Mouse (Mus musculus): ENCODE data around the gene Hic2. TPM values are rescaled to one million over a fixed set of nuclear protein-coding genes. Genes with fewer than 3 reads are reported as not detected.
A peak's percentile ranks its signal among the peaks of the same experiment; 100 is the strongest.
"Not testable (repeated sequence)": the region's sequence is repeated elsewhere in the genome, so short reads cannot be mapped to it uniquely, and the experiment has no call there.

Gene Hic2
- total RNA-seq, 2 experiments from 2014 or later, result 5.3 to 5.4 TPM

- not testable (repeated sequence) for DNase-seq (ENCODE audit: low spot score in 2 of 2)
- intact Hi-C loops (cut with DNase I), result loop anchor here (5.0 kb wide), 1 partner anchor 46 kb away; the partner anchor contains the start of gene Tmem191c
Measured at GRCm38 (mm10) chr16:17231523-17231922, 1.8 kb upstream of the Hic2 start.

GRCm38 (mm10) chr16:17233702-17234498 is 528 bp downstream of the Hic2 start:
- peak; percentile 39 to 43 for DNase-seq (ENCODE audit: low spot score in 2 of 2)
- intact Hi-C loops (cut with DNase I), result loop anchor here (5.0 kb wide), 1 partner anchor 43 kb away; the partner anchor contains the start of gene Tmem191c

DNA sequence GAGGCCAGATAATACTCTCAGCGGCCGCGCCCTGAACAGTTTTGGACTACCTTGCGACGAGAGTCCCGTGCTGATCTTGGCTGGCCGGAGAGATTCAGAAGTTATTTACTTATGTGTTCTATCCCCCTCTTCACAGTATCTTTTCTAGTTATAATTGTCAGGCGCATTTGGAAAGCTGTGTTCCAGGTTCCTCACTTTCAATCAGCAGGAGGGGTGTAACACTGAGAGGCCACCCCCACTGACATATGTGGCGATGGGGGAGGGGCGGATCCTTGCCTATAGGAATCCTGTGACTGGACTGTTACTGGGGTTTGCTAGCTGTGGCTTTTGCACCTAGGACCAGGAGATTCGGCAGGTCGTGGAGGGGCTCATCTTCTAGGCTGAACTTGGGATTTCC is 1.1 kb downstream of the Hic2 start:
- intact Hi-C loops (cut with DNase I), result loop anchor here (5.0 kb wide), 1 partner anchor 43 kb away; the partner anchor contains the start of gene Tmem191c
- peak; percentile 47 to 60 for DNase-seq (ENCODE audit: low spot score in 2 of 2)

GRCm38 (mm10) chr16:17234916-17235665 is 1.7 kb downstream of the Hic2 start:
- intact Hi-C loops (cut with DNase I), result loop anchor here (5.0 kb wide), 1 partner anchor 42 kb away; the partner anchor contains the start of gene Tmem191c

DNA sequence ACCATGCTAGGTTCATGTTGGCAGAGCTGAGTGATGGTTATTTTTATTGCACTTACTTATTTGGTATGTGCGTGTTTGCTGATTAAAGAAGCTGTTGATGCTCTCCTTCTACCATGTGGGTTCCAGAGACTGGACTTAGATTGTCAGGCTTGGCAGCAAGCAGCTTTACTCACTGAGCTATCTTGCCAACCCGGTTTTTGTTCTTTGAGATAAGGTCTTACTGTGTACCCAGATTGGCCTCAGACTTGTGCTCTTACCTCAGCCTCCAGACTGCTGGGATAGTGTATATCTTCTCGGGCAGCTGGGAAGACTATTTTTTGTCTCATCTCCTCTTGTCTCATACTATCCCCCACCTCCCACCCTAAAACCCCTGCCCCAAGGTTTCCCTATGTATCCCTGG is 4.3 kb downstream of the Hic2 start:
- intact Hi-C loops (cut with DNase I), result no loop called here
- DNase-seq (ENCODE audit: low spot score in 2 of 2), result no peak

More at GRCm38 (mm10) chr16:17234916-17235665, 1.7 kb downstream of the Hic2 start:
- DNase-seq (ENCODE audit: low spot score in 2 of 2), result peak; percentile 55

DNA sequence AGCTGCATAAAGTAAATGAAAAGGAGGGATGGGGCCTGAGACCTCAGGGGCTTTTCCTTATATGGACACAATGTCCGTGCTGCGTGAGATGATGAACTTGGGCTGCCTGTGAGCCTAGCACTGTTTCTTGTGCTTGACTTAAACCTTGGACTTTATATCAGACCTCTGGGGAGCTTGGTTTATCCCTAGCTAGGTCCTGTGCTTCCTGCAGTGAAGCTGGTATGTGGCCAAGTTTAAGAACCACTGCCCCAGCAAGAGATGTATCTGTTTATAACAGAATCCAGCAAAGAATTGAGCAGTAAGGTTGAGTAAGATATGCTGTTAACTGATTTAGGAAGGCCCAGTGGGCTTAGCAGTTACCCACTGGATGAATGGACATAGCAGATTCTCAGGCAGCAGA is 6.0 kb downstream of the Hic2 start:
- intact Hi-C loops (cut with DNase I), result no loop called here
- no peak for DNase-seq (ENCODE audit: low spot score in 2 of 2)

- DNase-seq (ENCODE audit: low spot score in 2 of 2), result no peak
- intact Hi-C loops (cut with DNase I), result no loop called here
Measured at GRCm38 (mm10) chr16:17243731-17244130, 10.4 kb downstream of the Hic2 start.

GRCm38 (mm10) chr16:17244996-17245395 is 11.6 kb downstream of the Hic2 start:
- DNase-seq (ENCODE audit: low spot score in 2 of 2), result no peak
- intact Hi-C loops (cut with DNase I), result no loop called here

- intact Hi-C loops (cut with DNase I), result no loop called here
- DNase-seq (ENCODE audit: low spot score in 2 of 2), result no peak
Measured at GRCm38 (mm10) chr16:17247727-17248126, 14.4 kb downstream of the Hic2 start.

DNA sequence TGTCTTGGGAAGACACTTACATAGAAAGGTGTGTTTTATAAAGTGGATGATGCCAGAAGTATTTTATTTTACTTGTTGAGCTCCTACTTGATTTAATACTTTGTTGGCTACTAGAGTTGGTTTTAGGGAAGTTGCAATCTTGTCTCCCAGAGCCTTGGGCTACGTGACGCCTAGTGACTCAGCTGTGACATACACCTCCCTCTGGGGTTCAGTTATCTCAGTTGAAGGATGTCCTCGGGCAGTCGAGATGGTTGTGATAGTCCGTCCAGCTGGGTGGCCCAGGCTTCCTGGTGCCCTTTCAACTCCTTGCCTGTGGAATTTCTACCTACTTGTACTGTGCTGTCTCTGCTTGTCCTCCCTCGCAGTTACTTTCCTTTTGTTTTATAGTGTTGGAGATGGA is 15.8 kb downstream of the Hic2 start:
- intact Hi-C loops (cut with DNase I), result no loop called here
- no peak for DNase-seq (ENCODE audit: low spot score in 2 of 2)

- intact Hi-C loops (cut with DNase I), result no loop called here
- no peak for DNase-seq (ENCODE audit: low spot score in 2 of 2)
Measured at GRCm38 (mm10) chr16:17251539-17251938, 18.2 kb downstream of the Hic2 start.

DNA sequence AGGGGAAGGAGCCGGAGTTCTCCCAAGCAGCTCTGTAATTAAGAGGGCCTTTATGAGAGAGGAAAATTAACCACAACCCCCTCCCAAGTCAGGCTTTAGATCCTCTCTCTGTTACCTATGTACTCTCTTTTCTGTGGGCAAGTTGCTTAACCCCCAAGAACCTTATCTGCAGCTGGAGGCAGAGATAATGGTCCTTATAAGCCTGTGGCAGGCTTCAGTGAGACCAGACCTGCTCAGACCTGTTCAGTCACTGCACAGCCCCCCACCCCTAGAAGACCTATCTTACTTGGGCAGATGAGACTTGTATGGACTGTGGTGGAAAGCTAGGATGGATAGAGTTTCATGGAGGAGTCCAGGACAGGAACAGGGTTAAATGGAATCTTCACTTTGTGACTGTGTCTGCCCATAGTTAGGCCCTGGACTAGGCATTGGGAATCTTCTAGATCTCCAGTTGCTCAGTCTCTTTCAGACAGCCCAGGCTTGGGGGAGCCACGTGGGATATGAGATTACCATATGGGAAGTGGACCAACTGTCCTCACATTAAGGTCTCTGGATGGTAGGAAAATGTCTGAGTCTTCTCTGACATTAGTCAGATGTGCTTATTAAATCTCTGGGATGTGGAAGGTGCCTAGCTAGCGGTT is 18.8 kb downstream of the Hic2 start:
- intact Hi-C loops (cut with DNase I), result no loop called here
- DNase-seq (ENCODE audit: low spot score in 2 of 2), result no peak

DNA sequence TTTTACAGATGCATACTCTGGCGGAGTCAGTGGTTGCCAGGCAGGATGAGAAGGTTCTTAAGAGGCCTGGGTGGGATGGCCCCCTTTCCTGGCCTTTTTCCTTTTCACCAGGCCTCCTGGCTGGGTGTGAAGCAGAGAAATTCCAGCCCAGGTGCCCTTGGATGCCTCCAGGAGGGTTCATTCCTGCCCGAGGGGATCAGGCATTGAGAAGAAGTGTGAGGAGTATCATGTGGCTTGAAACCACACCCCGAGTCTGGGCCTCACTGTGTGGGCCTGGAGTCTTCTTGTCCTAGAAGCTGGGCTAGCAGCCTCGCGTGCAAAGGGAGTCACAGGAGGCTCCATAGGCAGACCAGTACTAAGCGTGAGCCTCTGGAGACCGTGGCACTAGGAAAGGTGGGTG is 19.5 kb downstream of the Hic2 start:
- DNase-seq (ENCODE audit: low spot score in 2 of 2), result no peak
- intact Hi-C loops (cut with DNase I), result no loop called here

DNA sequence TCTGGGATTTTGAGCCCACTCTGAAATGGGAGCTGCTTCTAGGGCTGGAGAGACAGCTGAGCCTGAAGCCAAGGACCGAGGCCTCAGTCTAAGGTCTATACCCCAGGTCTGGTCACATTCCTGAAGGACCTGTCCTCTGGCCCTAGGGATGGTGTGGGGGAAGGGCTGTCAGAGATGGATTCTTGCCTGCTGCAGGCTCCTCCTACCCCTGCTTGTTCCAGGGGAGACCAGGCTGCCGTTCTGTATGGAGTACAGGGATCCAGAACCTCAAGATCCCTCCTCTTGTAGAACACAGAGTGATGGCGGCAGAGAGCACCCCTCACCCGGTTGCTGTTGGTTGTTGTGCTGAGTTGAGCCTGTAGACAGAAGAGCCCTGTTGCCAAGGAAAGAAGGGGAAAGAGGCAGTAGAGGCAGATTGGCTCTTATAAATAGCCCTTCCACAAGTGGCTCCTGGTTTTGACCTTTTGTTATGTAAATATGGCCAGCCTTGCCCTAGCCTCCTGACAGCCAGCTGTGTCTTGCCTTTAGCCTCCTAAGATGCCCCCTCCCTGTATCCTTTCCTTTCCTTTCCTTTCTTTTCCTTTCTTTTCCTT is 20.7 kb downstream of the Hic2 start:
- intact Hi-C loops (cut with DNase I), result no loop called here

DNA sequence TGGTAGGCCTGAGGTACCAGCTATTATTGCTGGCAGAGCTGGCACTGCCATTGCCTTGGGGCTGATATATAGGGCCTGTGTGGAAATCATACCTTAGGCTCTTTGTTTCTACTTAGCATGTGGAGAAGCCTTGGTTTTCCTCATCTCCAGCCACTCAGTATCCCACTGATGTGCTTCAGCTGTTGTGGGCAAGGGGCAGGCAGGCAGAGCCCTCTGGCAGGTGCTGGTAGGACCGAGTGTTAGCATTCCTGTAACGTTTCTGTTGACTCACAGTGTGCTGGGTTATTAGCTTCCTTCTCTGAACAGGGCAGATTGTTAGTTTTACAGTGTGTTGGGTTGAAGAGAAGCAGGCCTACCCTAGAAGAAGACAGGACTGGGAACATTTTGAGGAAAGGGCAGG is 21.9 kb downstream of the Hic2 start:
- no peak for DNase-seq (ENCODE audit: low spot score in 2 of 2)
- intact Hi-C loops (cut with DNase I), result no loop called here

More for the DNA sequence above, 20.7 kb downstream of the Hic2 start:
- no peak for DNase-seq (ENCODE audit: low spot score in 2 of 2)

- intact Hi-C loops (cut with DNase I), result no loop called here
Measured at GRCm38 (mm10) chr16:17257359-17257821, 24.0 kb downstream of the Hic2 start.

DNA sequence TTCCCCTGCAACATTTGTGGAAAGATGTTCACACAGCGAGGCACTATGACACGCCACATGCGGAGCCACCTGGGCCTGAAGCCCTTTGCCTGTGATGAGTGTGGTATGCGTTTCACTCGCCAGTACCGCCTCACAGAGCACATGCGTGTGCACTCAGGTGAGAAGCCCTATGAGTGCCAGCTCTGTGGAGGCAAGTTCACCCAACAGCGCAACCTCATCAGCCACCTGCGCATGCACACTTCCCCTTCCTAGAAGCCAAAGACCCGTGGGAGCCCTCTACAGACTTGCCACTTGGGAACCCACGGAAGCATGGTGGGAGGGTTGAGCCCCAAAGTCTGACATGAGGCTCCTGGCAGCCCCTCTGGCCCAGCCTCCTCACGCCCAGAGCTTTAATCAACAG is 25.5 kb downstream of the Hic2 start:
- intact Hi-C loops (cut with DNase I), result no loop called here
- DNase-seq (ENCODE audit: low spot score in 2 of 2), result no peak

More at GRCm38 (mm10) chr16:17257359-17257821, 24.0 kb downstream of the Hic2 start:
- no peak for DNase-seq (ENCODE audit: low spot score in 2 of 2)

- no peak for DNase-seq (ENCODE audit: low spot score in 2 of 2)
- intact Hi-C loops (cut with DNase I), result no loop called here
Measured at GRCm38 (mm10) chr16:17261341-17261740, 28.0 kb downstream of the Hic2 start.

GRCm38 (mm10) chr16:17266113-17266512 is 32.7 kb downstream of the Hic2 start:
- DNase-seq (ENCODE audit: low spot score in 2 of 2), result no peak
- intact Hi-C loops (cut with DNase I), result no loop called here

GRCm38 (mm10) chr16:17267937-17268336 is 34.6 kb downstream of the Hic2 start:
- intact Hi-C loops (cut with DNase I), result no loop called here
- DNase-seq (ENCODE audit: low spot score in 2 of 2), result no peak
